Mouse (Mus musculus): ENCODE measurements around the gene Castor2. TPM values are rescaled to one million over a fixed set of nuclear protein-coding genes. Genes with fewer than 3 reads are reported as not detected.

Castor2 gene
- total RNA-seq, 1 experiment from 2014 or later: 0.86 TPM

DNA sequence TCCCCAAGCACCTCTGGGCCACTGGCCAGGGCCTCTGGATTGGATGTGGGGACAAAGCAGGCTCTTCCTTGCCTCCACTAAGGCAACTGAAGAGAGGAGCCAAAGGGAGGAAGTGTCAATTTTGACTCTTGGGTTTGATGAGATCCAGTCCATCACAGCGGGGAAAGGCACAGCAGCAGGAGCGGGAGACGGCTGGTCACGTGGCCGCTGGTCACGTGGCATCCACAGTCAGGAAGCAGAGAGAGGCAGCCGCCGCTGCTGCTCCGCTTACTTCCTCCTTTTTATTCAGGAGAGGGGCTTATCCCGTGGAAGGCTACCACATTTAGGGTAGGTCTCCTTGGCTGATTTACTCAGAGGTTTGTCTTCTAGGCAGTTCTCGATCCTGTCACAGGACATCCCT, 42.9 kb downstream of the Castor2 start:
- ATAC-seq (replicated peaks; ENCODE audit: insufficient number of reproducible peaks, low FRiP score, low TSS enrichment, poor library complexity, severe bottlenecking): no peak

DNA sequence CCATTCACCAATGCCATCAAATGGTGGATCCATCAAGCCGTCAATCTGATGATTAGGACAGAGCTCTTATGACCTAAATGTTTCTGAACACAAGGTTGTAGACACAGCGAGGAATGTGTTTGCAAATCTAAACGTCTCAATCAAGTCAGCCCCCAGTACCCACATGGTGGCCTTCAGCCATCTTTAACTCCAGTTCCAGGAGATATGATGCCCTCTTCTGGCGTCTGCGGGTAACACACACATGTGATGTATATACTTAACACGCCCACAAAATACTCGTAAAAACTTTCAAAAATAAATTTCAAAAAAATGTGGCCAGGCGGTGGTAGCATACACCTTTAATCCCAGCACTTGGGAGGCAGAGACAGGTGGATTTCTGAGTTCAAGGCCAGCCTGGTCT, 45.5 kb downstream of the Castor2 start:
- no peak for ATAC-seq (replicated peaks; ENCODE audit: insufficient number of reproducible peaks, low FRiP score, low TSS enrichment, poor library complexity, severe bottlenecking)

DNA sequence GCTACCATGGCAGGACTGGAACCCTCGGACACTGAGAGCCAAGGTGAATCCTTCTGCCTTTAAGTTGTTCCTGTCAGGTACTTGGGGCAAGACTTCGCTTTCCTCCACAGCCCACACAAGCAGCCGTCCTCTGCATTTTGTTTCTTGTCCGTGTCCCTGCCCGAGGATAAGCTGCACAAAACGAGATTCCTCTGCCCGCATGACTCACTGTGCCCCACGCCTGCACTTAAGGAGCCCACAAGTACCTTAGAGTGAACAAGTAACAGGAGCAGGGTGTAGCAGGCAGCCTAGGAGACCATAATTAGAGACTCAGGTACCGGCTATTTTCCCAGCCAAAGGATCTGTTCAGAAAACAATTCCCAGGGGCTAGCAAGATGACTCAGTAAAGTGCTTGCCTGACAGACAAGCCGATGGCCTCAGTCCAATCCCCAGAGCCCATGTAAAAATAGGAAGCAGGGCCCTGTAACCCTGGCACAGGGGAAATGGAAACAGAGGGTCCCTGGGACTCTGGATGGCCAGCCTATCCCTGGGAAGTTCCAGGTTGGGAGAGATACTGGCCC, 47.8 kb downstream of the Castor2 start:
- no peak for ATAC-seq (replicated peaks; ENCODE audit: insufficient number of reproducible peaks, low FRiP score, low TSS enrichment, poor library complexity, severe bottlenecking)

DNA sequence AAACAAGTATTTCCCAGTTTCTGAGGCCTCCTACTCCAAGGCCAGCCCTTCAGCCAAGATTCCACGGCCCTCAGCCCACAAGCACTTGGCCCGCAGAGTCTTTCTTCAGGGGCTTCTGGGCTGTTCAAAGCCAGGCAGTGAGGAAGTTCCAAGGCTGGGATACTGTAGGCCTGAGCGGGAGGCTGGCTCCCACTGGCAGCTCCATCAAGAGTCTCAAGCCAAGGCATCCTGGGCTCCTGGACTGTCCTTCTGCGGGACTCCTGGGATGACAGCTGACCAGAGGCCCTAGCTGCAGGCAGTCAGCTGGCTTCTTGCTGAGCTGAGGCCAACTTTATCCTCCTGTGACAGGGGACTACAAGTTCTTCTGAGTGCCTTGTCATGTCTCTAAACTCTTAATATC, 48.6 kb downstream of the Castor2 start:
- no peak for ATAC-seq (replicated peaks; ENCODE audit: insufficient number of reproducible peaks, low FRiP score, low TSS enrichment, poor library complexity, severe bottlenecking)

DNA sequence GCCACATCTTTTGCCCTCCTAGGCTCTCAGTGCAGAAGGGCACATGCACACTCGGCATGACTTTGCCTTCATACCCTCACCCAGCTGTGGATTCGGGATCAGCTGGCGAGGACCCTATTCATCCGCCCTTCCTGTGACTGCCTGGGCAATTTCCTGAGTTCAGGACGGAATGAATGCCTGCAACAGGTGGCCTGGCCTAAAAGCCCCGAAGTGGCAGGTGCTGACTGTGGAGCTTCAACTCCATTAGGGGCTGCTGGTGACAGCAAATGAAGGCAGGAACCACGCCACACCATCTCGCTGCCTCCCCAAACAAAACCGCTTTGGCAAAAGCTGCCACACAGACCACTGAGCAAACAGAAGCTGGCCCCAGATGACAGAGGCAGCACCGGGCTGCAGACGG, 52.4 kb downstream of the Castor2 start:
- no peak for ATAC-seq (replicated peaks; ENCODE audit: insufficient number of reproducible peaks, low FRiP score, low TSS enrichment, poor library complexity, severe bottlenecking)

DNA sequence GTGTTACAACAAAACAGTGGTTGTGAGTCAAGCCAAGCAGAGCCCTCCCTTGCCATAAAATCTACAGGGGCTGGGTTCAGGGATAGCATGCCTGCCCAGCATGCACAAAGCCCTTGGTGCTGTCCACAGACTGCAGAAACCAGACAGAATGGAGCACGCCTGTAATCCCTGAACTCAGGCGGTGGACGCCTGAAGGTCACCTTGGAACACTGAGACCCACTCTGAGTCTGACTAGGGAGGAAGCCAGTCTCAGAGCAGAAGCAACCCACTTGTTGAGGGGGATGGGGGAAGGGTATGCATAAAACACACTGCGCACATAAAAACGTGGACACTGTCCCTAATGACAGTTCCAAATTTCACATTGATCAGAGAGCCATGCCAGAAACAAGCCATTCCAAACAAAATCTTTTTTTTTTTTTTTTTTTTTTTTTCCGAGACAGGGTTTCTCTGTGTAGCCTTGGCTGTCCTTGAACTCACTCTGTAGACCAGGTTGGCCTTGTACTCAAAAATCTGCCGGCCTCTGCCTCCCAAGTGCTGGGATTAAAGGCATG, 56.5 kb downstream of the Castor2 start:
- no peak for ATAC-seq (replicated peaks; ENCODE audit: insufficient number of reproducible peaks, low FRiP score, low TSS enrichment, poor library complexity, severe bottlenecking)

DNA sequence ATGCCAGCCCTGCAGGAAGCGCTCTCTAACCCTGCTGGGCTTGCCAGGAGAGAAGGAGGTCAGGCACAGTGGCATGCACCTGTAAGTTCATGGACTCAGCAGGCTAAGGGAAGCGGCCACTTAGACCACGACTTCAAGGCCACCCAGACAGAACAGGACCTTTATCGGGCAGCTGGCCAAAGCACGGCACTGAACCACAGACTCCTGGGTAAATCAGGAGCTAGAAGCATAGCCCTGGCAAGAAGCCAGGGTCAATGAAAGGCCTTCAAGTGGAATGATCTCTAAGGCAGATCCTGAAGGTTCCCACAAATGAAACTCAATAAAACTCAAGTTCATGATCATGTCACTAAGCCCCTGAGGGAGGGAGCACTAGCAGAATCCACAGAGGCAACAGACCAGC, 65.2 kb downstream of the Castor2 start:
- no peak for ATAC-seq (replicated peaks; ENCODE audit: insufficient number of reproducible peaks, low FRiP score, low TSS enrichment, poor library complexity, severe bottlenecking)

DNA sequence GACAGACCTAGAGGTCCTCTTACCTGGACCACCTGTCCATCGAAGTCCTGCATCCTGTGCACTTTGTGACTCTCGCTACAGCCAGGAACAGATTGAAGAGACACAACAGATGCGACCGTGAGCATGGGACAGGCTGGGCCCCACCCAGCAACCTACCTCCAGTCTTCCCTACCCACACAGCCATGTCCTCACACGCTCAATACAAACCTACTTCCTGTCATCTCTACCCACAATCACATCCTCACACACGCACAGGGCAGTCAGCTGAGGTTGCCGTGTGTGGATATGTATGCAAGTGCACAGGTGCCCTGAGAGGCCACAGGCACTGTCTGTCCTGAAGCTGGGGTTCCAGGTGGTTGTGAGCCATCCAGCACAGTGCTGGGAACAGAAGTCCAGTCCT, 67.1 kb downstream of the Castor2 start:
- no peak for ATAC-seq (replicated peaks; ENCODE audit: insufficient number of reproducible peaks, low FRiP score, low TSS enrichment, poor library complexity, severe bottlenecking)

DNA sequence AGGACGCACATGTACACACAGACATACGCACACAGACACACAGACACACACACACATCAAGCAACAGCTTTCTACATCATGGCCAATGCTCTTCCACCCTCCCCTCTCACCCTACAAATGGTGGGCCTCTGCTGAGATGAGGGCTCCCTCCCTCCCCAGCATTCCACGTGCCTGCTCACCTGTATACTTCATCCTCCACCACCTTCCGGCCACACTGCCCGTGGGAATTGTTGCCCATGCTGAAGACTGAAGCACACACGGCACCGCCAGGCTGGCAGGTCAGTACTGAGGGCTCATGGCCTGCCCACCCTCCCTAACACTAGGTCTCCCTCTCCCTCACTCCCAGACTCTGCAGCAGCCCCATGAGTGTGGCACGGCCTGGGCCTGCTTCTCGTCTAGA, 68.5 kb downstream of the Castor2 start:
- no peak for ATAC-seq (replicated peaks; ENCODE audit: insufficient number of reproducible peaks, low FRiP score, low TSS enrichment, poor library complexity, severe bottlenecking)

DNA sequence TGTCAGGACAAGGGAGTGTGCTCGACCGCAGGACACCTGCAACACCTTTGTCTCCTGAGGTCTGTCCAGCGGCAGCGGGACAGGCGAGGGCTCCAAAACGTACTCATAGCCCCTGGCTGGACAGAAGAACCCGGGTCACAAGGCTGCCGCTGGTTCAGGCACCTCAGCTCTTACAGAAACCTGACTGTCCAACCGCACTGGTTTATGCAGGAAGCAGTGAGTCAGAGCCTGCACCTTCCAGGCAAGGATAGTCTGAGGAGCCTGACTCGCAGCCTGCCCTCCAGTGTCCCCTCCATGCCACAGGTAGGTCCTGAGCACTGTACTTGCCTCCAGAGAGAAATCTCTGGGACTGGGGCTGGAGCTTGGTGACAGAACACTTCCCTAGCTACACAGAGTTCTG, 69.7 kb downstream of the Castor2 start:
- no peak for ATAC-seq (replicated peaks; ENCODE audit: insufficient number of reproducible peaks, low FRiP score, low TSS enrichment, poor library complexity, severe bottlenecking)

DNA sequence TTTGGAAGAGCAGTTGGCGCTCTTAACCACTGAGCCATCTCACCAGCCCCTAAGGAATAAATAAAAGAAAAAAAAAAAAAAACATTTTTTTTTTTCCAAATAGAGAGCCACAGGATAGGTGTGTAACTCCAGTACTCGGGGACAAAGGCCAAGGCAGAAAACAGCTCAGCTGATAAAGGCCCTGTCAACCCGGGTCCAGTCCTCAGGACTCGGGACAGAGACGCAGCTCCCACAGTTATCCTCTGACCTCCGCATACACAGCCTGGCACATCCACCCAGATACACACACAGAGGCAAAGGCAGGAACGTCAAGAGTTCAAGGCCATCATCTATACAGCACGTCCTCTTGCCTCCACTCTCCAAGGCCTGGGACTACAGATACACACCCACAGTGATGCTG, 70.7 kb downstream of the Castor2 start:
- no peak for ATAC-seq (replicated peaks; ENCODE audit: insufficient number of reproducible peaks, low FRiP score, low TSS enrichment, poor library complexity, severe bottlenecking)

DNA sequence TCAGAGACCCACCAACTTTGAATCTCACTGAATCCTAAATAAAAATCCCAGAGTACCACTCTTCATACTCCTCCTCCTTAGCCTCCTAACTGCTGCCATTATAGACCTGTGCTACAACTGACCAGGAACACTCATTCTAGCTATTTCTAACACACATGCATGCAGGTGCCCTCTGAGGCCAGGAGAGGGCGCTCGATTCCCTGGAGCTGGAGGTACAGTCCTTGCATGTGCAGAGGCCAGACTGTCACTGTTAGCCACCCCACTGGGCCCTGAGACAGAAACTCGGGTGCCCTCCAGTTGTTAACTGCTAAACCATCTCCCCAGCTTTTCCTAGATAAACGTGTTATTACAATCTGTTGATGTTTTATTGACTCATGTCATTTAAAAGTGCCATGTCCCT, 73.7 kb downstream of the Castor2 start:
- no peak for ATAC-seq (replicated peaks; ENCODE audit: insufficient number of reproducible peaks, low FRiP score, low TSS enrichment, poor library complexity, severe bottlenecking)

DNA sequence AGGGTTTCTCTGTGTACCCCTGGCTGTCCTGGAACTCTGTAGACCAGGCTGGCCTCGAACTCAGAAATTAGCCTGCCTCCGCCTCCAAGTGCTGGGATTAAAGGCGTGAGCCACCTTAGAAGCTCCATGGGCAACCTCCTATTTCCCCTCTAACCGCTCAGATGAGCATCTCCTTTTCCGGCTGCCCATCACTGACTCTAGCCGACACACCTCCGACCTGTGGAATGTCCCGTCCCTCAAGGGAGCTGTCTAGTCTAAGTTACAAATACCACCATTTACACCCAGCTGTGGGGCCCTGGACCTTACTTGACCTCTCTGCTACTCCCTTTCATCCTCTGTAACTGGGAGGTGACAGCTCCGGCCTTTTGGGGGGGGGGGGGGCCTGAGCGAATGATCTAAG, 76.2 kb downstream of the Castor2 start:
- ATAC-seq (replicated peaks; ENCODE audit: insufficient number of reproducible peaks, low FRiP score, low TSS enrichment, poor library complexity, severe bottlenecking): no peak

DNA sequence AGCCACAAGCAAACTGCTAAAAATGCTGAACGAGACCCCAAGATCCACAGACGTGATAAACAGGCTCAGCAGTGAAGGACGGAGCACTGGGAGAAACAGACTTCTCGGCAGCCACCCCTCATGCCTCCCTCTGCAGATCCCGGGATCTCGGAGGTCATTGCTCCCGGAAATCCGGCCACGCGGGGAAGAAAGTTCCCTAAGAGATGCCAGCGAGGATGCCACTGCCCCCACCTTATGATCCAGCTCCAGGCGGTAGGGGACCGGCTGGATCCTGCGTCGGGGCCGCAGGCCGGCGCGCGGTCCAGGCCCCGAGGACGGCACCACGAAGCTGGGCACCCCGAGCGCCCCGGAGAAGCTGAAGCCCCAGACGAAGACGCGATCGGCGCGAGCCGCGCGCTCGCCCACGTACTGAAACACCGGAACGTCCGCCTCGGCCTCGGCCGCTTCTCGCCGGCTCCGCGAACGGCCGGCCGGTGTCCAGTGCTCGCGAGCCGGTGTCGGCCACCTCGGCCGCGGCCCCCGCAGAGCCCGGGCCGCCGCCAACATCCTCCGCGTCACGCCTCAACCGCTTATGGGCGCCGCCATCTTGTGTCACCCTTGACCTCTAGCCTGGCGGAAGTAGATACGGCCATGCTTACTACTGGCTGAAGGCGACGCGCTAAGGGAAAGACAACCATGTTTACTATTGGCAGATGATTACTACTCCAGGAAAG, 76.8 kb downstream of the Castor2 start, which contains the start of gene Rcc1l:
TSS of gene Rcc1l (minus strand) at position 606 of the 713 bp plus-strand sequence.
- peak; percentile 85 for ATAC-seq (replicated peaks; ENCODE audit: insufficient number of reproducible peaks, low FRiP score, low TSS enrichment, poor library complexity, severe bottlenecking)

DNA sequence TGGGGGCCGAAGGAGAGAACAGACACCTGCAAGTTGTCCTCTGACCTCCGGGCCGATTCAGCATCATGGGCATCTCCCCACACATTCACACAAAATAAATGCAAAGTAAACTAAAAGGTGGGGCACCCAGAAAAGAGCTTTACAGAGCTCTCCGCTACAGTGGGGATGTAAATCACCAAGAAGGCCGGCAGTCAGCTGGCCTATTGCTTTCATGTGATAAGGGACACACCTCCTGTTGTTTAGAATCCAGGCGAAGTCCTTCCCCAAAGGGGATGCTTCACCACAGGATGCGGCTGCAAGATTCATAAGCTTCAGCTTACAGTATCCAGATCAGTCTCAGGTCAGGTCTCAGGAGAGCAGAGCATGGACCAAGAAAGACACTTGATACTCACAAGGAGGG, 79.0 kb downstream of the Castor2 start:
- no peak for ATAC-seq (replicated peaks; ENCODE audit: insufficient number of reproducible peaks, low FRiP score, low TSS enrichment, poor library complexity, severe bottlenecking)

DNA sequence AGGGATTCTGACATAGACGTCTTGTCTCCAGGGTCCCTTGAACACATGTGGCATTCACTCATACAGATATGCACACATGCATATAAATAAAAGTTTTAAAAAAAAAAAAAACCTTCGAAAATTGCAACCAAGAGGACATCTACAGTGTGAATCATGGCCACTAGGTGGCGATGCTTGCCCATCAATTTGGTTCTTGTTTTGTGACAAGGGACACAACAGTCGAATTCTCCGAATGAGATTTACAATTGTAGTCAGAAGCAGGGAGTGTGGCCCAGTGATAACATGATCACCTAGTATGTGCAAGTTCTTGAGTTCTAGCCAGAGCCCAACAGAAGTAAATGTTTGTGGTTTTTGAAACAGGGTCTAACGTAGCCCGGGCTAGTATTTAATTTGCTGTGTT, 80.4 kb downstream of the Castor2 start:
- ATAC-seq (replicated peaks; ENCODE audit: insufficient number of reproducible peaks, low FRiP score, low TSS enrichment, poor library complexity, severe bottlenecking): no peak

DNA sequence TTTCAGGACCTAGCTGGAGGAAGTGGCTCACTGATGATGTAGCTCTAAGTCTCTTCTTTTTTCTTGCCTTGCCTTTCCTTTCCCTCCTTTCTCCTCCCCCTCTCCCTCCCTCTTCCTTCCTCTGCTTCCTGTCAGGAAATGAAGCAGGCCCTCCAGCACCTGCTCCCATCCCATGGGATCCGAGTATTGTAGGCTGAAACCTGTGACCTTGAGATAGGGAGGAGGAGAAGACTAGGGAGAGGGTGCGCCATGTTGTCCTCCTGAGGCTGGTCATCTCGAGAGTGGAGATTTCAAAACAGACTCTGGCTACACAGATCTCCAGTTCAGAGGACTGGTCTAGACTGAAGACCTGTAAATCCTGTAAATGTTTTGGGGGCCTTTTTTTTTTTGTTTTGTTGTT, 82.7 kb downstream of the Castor2 start:
- no peak for ATAC-seq (replicated peaks; ENCODE audit: insufficient number of reproducible peaks, low FRiP score, low TSS enrichment, poor library complexity, severe bottlenecking)

DNA sequence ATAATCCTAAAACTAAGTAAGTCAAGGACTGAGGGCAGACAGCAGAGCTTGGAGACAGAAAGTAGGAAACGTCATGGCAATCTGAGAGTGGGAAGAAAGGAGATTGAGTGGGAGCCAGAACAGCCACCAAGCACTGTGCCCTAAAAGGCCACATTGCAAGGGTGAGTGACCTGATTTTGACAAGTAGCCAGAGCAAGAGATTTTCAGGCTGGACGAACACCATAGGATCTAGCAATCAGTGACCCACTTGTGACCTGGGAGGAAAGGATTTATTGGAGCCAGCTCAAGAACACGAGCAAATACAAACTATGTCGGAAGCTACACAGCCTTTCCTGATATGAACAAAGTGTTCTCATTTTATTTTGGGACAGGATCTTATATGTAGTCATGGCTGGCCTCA, 83.2 kb downstream of the Castor2 start:
- no peak for ATAC-seq (replicated peaks; ENCODE audit: insufficient number of reproducible peaks, low FRiP score, low TSS enrichment, poor library complexity, severe bottlenecking)

DNA sequence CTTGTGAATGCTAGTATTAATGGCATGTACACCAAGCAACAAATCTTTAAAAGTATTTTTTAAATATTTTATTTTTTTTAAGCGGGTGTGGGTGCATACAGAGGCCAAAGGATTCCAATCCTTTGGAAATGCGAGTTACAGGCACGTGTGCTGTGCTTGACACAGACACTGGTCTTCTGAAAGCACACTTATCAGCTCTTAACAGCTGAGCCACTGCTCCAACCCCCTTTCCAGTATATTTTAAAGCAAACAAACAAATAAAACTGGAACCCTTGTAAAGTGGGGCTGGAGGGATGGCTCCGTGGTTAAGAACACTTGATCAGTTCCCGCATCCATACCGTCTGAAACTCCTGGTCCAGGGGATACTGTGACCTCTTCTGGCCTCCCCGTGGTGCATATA, 83.7 kb downstream of the Castor2 start:
- no peak for ATAC-seq (replicated peaks; ENCODE audit: insufficient number of reproducible peaks, low FRiP score, low TSS enrichment, poor library complexity, severe bottlenecking)

Data from monocyte, adult 5-6 weeks (primary cell).